Mouse (Mus musculus) C2C12 (cell line): Measurements from ENCODE around the gene Mfsd5.

Experiments
- CEBPB ChIP-seq: IDR thresholded peaks from one replicate; pipeline ENCODE4 v1.6.1; 2011; ENCODE audit warnings: low read depth, mild to moderate bottlenecking, control low read depth, moderate library complexity
- CTCF ChIP-seq: IDR thresholded peaks from one replicate; pipeline ENCODE4 v1.5.1; 2011; ENCODE audit not compliant: control insufficient read depth, insufficient read depth, insufficient read length
- FOSL1 ChIP-seq: IDR thresholded peaks from one replicate; pipeline ENCODE4 v1.8.0; 2011; ENCODE audit warnings: mild to moderate bottlenecking, low read length; ENCODE audit not compliant: poor library complexity, insufficient read depth, severe bottlenecking
- MAX ChIP-seq: IDR thresholded peaks from one replicate; pipeline ENCODE4 v1.6.1; 2011; ENCODE audit warnings: mild to moderate bottlenecking, control low read depth
- MYOD1 ChIP-seq: IDR thresholded peaks from one replicate; pipeline ENCODE4 v1.6.1; 2011; ENCODE audit warnings: low read depth; ENCODE audit not compliant: control insufficient read depth, insufficient read length
- MYOG ChIP-seq: IDR thresholded peaks from one replicate; pipeline ENCODE4 v1.6.1; 2011; ENCODE audit not compliant: control insufficient read depth, insufficient read length; ENCODE audit errors: extremely low read depth
- USF1 ChIP-seq: IDR thresholded peaks from one replicate; pipeline ENCODE4 v1.6.1; 2011; ENCODE audit warnings: low read depth, mild to moderate bottlenecking, control low read depth, moderate library complexity

- TF ChIP-seq MAX (no peak), CTCF (no peak), CEBPB (no peak), USF1 (no peak), MYOG (no peak), MYOD1 (no peak), FOSL1 (no peak)
Measured at GRCm38 (mm10) chr15:102311489-102311888, 32.2 kb downstream of the Mfsd5 start.
